Mouse (Mus musculus) MEL-GATA-1-ER (cell line): ENCODE measurements around the gene Triobp.

ENCODE experiments used
- DNase-seq: peaks from one replicate; pipeline ENCODE4 v3.0.0-alpha.2; 2012; ENCODE audit warnings: low read depth; ENCODE audit errors: extremely low read depth

Triobp gene

GRCm38 (mm10) chr15:78960088-78960487 is 12.6 kb downstream of the Triobp start:
- DNase-seq = no peak

DNA sequence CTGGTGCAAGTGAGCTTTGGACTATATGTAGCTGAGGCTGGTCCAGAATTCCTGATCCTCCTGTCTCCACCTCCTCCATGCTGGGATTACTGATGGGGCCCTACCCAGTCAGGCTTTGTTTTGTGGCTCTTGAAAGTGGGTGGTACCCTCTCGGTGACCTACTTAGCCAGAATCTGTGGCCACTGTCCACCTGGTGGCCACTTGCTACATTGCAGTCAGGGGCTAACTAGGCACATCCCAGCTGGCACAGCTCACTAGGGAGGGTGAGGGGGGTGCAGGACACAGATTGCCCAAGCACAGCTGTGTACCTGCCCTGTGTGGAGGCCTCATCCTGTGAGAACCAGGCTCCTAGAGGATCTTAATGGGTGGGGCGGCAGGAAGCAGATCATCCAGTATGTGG is 15.4 kb downstream of the Triobp start:
- DNase-seq = no peak

DNA sequence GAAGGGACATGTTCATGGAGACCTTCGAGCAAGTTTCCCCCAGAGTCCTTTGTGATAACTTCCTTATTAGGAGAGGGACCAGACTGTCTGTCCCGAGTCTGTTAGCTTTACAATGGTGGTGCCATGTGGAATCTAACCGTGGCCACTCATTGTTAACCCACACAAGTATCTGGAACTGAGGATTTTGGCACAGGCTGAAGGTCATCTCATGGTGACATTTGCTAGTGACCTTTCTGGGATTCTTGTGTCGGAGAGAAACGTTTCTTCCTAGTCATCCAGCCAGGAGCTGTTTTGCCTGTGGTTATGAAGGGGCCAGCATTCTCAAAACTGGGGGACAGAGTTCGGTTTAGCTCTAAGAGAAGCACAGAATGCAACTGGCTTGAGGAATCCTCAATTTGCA is 24.1 kb downstream of the Triobp start:
- no peak for DNase-seq

DNA sequence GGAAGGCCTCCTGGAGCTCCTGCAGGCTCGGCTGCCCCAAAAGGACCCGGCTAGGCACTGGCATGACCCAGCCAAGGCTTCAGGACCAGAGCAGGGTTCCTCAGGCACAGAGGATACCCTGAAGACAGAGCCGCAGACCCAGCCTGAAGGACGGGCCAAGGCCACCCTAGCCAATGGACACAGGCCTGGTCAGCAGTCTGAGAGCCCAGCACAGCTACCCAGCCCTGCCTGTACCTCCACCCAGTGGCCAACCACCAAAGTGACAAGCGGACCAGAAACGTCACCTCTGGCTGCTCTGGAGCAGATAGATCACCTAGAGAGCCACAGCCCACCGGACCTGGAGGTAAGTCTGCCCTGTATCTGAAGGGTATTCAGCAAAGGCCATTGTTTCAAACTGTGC is 26.4 kb downstream of the Triobp start:
- no peak for DNase-seq

GRCm38 (mm10) chr15:78977676-78978159 is 30.2 kb downstream of the Triobp start:
- DNase-seq = no peak

- no peak for DNase-seq
Measured at GRCm38 (mm10) chr15:78978875-78979274, 31.4 kb downstream of the Triobp start.

GRCm38 (mm10) chr15:78980084-78980483 is 32.6 kb downstream of the Triobp start:
- no peak for DNase-seq

GRCm38 (mm10) chr15:78982658-78983435 is 35.3 kb downstream of the Triobp start:
- DNase-seq = peak; percentile 76

DNA sequence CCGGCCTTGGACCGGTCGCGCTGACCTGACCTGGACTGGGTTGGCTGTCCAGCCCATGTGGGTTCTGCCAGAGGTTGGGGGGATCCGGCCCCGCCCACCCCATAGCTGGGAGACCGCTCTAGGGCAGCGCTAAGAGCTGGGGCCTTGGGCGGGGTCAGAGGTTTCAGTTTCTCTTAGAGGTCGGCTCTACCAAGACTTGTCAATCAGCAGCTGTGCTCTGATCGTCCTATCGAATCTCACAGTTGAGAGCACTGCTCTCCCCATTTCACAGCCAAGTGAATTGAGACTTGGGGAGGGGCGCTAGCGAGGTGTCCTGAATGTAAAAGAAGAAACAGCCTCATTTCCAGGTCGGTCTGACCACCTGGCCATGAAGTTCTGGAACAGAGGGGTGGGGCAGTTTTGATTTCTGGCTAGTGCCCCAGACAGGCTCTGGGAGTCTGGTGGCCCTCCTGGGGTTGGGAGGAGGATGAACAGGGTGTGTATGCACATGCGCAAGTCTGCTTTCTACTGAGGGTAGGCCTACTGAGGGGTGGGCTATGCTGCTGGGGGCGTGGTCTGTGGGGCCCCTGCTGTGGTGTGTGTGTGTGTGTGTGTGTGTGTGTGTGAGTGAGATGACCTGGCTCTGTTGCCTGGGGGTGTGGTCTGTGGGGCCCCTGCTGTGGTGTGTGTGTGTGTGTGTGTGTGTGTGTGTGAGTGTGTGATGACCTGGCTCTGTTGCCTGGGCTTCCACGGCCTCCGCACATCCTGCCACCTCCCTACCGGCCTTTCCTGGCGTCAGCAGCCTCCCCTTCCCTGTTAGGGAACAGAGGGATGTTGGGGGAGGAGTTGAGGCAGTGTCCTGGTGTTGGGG is 36.1 kb downstream of the Triobp start:
- peak; percentile 31 for DNase-seq

GRCm38 (mm10) chr15:78984286-78984778 is 36.8 kb downstream of the Triobp start:
- DNase-seq = no peak

GRCm38 (mm10) chr15:78986536-78987220 is 39.2 kb downstream of the Triobp start:
- no peak for DNase-seq

DNA sequence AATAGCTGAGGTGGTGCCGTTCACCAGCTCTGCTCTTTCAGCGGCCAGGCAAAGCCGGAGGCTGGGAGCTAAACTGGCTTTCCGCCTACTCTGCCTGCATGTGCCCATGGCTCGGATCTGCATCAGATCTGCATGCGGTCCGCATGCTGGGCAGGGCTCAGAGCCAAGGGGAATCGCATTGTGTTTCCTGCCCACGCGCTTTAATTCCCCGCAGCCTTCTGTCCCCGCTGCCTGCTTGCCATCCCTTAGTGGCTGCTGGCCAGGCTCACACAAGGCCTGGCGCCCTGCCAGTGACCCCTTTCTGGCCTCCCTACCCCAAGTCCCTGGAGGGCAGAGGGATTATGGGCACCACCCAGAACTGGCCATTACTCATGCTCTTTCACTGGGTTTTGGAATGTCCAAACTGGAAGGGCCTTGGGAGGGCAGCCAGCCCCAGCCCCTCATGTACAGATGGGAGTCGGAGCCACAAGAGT is 41.0 kb downstream of the Triobp start:
- DNase-seq = no peak

- no peak for DNase-seq
Measured at GRCm38 (mm10) chr15:78989152-78990092, 41.9 kb downstream of the Triobp start.

- no peak for DNase-seq
Measured at GRCm38 (mm10) chr15:78990093-78990463, 42.6 kb downstream of the Triobp start.

GRCm38 (mm10) chr15:78990970-78991525 is 43.5 kb downstream of the Triobp start:
- DNase-seq = no peak

GRCm38 (mm10) chr15:78992235-78992634 is 44.7 kb downstream of the Triobp start:
- no peak for DNase-seq

DNA sequence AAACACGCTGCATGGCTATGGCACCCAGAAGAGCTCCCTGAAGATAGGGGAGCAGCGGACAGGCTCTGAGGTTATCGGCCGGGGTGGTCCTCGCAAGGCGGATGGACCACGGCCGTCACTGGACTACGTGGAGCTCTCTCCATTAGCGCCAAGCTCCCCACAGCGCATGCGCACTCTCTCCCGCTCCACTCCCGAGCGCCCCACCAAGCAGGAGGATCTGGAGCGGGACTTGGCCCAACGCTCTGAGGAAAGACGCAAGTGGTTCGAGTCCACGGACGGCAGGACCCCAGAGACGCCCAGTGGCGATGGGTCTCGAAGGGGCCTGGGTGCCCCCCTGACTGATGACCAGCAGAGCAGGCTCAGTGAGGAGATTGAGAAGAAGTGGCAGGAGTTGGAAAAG is 45.4 kb downstream of the Triobp start:
- no peak for DNase-seq

- DNase-seq = no peak
Measured at GRCm38 (mm10) chr15:78995916-78996315, 48.4 kb downstream of the Triobp start.

- DNase-seq = no peak
Measured at GRCm38 (mm10) chr15:78996663-78997062, 49.1 kb downstream of the Triobp start.

DNA sequence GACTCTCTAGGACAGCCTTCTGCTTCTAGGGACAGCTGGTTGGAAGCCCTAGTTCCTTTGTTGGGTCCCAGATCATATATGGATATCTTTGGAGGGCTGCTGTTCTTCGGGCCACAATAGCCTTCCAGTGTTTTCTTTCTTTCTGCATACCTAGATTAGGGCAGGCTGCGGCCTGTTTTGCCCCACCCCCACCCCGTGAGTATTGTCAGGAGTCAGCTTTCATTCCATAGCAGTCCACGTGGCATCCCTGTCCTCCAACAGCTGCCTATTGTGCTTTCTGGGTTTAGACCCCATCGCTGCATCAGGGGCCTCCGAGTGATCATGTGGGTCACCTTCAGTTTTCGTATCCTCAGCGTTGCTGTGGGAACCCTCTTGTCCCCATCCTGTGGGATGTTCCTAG is 50.8 kb downstream of the Triobp start:
- no peak for DNase-seq
